Mouse (Mus musculus): ENCODE results near the gene Cabp5.
"Not testable (repeated sequence)": the region's sequence is repeated elsewhere in the genome, so short reads cannot be mapped to it uniquely, and the experiment has no call there.

Cabp5 gene

DNA sequence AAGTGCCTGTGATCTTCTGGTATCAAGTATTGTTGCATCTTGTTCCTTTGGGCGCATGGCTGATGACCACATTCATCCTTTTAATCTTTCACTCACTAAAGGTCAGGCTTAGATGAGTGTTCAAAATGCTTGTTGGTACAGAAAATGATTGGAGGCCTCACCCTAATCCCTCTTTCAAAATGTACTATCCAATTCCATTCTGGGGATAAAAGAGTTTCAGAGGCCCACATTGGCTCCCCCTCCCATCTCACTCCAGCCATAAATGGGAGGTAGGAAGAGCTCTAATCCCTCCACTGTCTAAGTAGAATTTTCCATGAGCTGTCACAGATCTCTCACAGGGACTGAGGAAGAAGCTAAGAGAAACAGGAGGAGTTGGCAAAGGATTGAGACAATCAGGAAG lies at the start of gene Cabp5:
Gene Cabp5 (plus strand): TSS at position 301 of the 400 bp plus-strand sequence.
- DNase-seq (ENCODE audit: low spot score), result no peak

DNA sequence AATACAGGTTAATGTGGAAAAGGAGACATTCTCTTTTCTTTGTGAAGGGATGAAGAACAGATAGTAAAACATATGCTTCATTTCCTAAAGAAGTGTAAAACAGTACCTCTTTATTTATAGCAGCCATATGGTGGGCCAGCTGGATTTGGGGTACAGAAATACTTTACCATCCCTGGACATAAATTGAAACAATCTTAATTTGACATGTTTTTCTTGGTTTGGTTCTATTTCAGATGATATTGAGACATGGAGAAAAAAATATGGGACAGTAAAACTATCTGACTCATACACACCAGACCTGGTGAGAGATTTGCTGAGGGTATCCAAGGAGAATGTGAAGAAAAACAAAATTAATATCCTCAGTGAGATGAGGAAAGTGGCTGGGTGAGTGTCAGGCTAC lies 42.0 kb upstream of the Cabp5 start:
- DNase-seq (ENCODE audit: low spot score), result no peak

DNA sequence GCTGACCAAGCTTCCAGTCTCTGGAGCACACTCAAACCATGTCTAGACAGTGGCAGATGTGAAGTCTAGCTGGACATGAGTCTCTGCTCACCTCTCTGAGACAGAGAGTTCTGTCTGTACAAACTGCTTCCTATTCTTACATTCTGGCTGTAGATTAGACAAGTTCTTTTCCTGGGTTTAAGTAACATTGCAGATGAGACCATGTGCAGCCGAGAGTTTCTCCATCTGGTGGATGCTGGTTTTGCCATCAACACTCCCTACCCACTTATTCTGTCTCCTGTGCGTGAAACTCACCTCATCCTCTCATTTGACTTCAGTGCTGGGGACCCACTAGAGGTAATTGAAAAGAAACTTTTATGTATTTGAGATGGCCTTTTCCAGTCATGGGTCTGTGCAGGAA lies 17.3 kb upstream of the Cabp5 start:
- no peak for DNase-seq (ENCODE audit: low spot score)

- DNase-seq (ENCODE audit: low spot score), result not testable (repeated sequence)
These were observed 52.6 kb downstream of the Cabp5 start, which contains the start of gene Bsph1 for GRCm38 (mm10) chr7:13450541-13450940. Gene Bsph1, plus strand, starts transcription at chr7:13450841.

Data from ovary, postnatal 14 days (tissue).